Mouse (Mus musculus) colon, adult 2 months (tissue): ENCODE measurements around the gene Slc18a3. TPM values are rescaled to one million over a fixed set of nuclear protein-coding genes. Genes with fewer than 3 reads are reported as not detected.

Experiments
- polyA plus RNA-seq: library from polyadenylated mRNA; depleted of rRNA; stranded (reverse); fragments of >200 nt; gene quantifications from 2 replicates; pipeline ENCODE4 v1.2.3, GENCODE M21; 2012; rRNA removed

The Slc18a3 gene
- 2.4 and 3.7 TPM in 2 replicates for polyA plus RNA-seq

DNA sequence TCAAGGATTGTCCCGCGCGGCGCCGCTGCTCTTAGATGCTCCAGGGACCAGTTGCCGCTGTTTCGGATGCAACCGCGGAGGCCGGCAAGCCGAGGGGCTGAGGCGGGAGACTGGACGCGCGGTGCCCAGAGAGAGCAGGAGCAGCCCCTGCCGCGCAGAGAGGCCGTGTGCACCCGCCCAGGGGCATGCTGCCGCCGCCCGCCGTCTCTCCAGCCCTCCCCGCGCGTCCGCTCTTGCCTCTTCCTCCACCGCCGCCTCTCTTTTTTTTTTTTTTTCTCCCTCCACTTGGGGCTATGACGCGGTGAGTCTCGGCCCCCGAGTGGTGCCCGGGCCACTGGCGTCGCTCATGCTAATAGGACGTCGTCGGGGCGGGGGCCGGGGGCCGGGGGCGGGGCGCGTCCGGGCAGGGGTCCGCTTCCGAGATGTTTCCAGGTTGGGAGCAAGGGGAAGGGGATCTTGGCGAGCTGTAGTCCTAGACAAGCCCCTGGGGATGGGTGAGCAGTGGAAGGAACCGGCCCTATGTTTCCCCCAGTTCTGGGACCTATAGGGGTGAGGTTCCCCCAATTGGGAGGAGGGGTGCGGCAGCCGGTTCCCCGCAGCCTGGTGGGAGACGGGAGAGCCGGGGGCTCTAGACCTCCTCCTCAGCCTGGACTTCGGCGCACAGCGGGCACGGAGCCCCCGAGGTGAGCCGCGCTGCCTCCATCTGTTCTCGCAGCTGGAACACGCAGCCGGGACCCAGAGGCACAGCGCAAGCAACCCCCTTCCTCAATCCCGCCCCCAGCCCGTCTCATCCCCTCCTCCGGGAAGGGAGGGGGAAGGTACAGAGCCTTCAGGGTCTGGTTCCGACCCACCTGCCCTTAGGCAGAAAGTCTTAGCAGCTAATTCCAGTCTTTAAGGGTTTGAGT is at the start of gene Slc18a3:
TSS of gene Slc18a3 (minus strand) at position 250 of the 905 bp plus-strand sequence.

GRCm38 (mm10) chr14:32513336-32514032 is 48.8 kb upstream of the Slc18a3 start, which contains the start of gene Ercc6:
TSS of gene Ercc6 (plus strand) at chr14:32513521.

DNA sequence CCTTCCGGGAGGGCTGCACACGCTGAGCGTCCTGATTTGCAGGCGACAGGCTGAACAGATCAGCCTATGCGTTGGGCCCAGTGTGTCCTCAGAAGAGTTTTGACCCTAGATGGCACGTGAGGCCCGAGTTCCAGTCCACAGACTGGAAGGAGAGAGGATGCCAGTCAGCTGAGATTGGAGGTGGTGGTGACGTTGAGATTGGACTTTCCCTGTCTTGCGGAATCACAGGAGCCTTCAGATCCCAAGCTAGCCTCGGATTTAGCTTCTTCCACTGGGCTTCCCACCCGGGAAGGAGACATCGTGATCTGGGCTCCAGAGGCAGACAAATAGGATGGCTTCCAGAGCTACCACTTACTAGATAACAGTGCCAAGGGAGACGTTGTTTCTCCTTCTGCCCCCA is 1.2 kb upstream of the Slc18a3 start, which contains the start of gene Chat:
TSS of gene Chat (minus strand) at position 101 of the 400 bp plus-strand sequence.

Other genes with a start within 250 kb of the Slc18a3 start
- 1.9 and 2.2 TPM in 2 replicates for gene Ogdhl, start 142.8 kb downstream of the Slc18a3 start, polyA plus RNA-seq
- not detected in 2 replicates for gene 1700024G13Rik, start 76.5 kb downstream of the Slc18a3 start, polyA plus RNA-seq
- gene Chat, start 1.1 kb upstream of the Slc18a3 start, polyA plus RNA-seq = 1.0 and 1.1 TPM in 2 replicates
- 2.3 and 2.7 TPM in 2 replicates for gene Ercc6, start 48.7 kb upstream of the Slc18a3 start, polyA plus RNA-seq
- 0.06 TPM in 1 of 2 replicates, not detected in the other for gene Prrxl1, start 134.6 kb upstream of the Slc18a3 start, polyA plus RNA-seq
- gene 3425401B19Rik, start 220.4 kb upstream of the Slc18a3 start, polyA plus RNA-seq = 0.08 and 0.13 TPM in 2 replicates